Mouse (Mus musculus): ENCODE measurements around the gene Txnrd3.

The Txnrd3 gene

DNA sequence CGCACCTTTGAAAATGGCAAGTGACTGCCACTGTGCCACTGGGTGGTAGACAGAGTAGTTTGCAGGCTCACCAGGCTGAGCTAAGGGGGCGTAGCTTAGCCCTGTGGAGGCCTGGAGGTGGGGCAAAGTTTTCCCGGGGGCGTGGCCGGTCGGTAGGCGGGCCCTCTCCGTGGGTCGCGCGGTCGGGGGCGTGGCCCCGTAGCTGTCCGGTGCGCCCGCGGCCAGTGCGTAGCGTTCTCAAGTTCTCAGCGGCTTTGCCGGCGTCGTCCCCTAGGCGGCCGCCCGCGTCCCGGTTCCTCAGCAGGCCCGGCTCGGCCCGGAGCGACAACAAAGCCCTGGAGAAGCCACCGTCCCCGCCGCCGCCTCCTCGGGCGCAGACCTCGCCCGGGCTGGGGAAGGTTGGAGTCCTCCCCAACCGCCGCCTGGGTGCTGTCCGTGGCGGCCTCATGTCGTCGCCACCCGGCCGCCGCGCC lies at the start of gene Txnrd3:
Gene Txnrd3, plus strand, starts transcription at position 191 of the 473 bp plus-strand sequence.
- in situ Hi-C loops (cut with MboI, MseI): loop anchor here (5.0 kb wide), 1 partner anchor 282 kb away; the partner anchor contains the start of gene Plxna1

- in situ Hi-C loops (cut with MboI, MseI): no loop called here
Measured at GRCm38 (mm10) chr6:89595018-89595776, 48.6 kb upstream of the Txnrd3 start, which contains the start of gene Chchd6. Chchd6 (minus strand) TSS chr6:89595652.

- in situ Hi-C loops (cut with MboI, MseI): no loop called here
Measured at GRCm38 (mm10) chr6:89595777-89596146, 48.0 kb upstream of the Txnrd3 start.

- in situ Hi-C loops (cut with MboI, MseI): no loop called here
Measured at GRCm38 (mm10) chr6:89596510-89596909, 47.3 kb upstream of the Txnrd3 start.

- in situ Hi-C loops (cut with MboI, MseI): no loop called here
Measured at GRCm38 (mm10) chr6:89606096-89606495, 37.7 kb upstream of the Txnrd3 start.

GRCm38 (mm10) chr6:89607999-89608398 lies 35.8 kb upstream of the Txnrd3 start:
- in situ Hi-C loops (cut with MboI, MseI): no loop called here

DNA sequence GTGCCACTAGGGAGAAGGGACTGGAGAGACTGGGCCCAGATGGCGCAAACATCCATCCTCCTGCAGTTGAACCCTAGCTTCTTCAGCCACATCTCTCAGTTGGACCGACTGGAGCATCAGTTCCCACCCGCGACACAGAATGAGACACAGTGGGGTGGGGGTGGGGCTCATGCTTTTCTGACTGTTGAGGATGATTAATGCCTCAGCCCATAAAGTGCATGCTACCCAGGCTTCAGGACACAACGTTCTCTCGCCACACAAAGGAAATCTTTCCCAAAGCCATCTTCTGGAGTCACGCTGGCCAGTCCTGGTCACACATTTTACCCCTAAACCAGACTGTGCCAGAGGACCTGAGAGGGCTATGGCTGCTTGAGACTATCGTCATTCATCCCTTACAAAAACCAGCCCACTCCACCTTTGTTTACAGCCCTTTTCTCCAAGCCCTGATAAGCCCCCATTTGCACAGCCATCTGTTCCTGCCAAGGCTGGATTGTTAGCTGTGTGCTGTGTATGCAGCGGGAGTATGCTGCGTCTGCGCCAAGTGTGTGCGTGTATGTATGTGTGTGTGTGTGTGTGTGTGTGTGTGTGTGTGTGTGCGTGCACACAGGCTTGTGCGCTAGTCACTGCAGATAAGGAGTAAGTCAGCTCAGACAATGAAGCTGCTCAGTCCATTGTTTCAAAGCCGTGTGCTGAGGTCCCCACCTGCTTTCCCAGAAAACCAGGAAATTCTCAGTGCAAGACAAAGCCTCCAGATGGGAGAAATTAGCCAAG lies 30.3 kb upstream of the Txnrd3 start:
- in situ Hi-C loops (cut with MboI, MseI): no loop called here

- in situ Hi-C loops (cut with MboI, MseI): no loop called here
Measured at GRCm38 (mm10) chr6:89614107-89614471, 29.7 kb upstream of the Txnrd3 start.

- in situ Hi-C loops (cut with MboI, MseI): no loop called here
Measured at GRCm38 (mm10) chr6:89614596-89615372, 29.0 kb upstream of the Txnrd3 start.

DNA sequence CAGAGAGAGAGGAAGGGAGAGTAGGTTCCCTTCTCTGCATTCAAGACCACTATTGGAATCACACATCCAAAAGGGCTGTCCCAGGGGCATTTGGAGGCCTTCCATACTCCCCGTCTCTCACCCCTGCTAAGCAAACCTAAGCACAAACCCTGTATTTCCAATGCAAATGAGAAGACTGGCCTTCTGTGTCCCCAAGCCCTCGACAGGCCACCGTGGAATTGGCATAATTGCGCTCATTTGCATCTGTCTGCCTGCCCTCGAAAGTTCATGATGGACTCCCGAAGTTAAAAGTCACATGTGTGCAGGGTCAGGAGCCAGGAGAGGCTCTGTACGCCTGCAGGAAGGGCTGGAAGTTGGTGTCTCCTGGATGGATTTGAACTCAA lies 28.4 kb upstream of the Txnrd3 start:
- in situ Hi-C loops (cut with MboI, MseI): no loop called here

DNA sequence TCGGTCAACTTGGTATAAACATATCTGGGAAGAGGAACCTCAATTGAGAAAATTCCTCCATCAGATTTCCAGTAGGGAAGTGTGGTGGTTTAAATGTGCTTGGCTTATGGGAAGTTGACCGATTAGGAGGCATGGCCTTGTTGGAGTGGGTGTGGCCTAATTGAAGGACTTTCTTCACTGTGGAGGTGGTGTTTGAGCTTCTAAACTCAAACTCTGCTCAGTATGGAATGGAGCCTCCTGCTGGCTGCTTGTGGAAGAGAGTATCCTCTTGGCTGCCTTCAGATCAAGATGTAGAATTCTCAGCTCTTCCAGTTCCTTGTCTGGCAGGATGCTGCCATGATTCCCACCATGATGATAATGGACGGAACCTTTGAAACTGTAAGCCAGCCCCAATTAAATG lies 21.1 kb upstream of the Txnrd3 start:
- in situ Hi-C loops (cut with MboI, MseI): no loop called here

DNA sequence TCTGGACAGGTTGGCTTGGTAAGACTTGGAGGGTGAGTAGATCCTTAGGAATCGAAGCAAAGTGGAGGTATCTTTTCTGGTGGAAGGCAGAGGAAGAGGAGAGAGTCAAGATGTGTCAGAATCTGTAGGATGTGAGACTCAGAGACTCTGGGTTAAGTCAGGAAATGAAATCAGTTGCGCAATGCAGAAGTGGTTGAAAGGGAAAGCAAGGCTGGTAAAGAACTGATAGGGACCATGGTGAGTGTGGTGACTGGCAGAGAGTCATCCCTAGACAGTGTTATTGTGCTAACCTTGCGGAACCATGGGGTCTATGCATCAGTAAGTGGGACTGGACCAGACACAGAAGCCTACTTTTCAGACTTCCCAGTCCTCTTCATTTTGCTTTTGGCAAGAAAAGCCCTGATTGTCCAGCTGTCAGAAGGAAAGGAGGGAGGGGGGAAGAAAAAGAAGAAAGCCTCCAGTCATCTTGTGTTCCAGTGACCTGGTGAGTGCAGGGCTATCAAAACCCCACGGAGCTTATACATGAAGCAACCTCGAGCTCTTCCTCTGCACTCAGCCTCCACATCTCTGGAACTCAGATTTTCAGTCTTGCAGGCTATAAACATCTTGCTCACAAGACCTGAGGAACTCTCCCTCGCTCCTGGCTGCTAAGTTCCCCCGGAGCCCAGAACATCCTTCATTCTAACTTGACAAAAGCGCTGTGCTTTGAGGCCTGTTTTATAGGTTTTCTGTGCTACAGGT lies 15.6 kb upstream of the Txnrd3 start:
- in situ Hi-C loops (cut with MboI, MseI): no loop called here

GRCm38 (mm10) chr6:89631809-89632562 lies 11.8 kb upstream of the Txnrd3 start:
- in situ Hi-C loops (cut with MboI, MseI): loop anchor here (5.0 kb wide), 1 partner anchor 710 kb away; no protein-coding TSS in a partner anchor

- in situ Hi-C loops (cut with MboI, MseI): loop anchor here (5.0 kb wide), 1 partner anchor 711 kb away; no protein-coding TSS in a partner anchor
Measured at GRCm38 (mm10) chr6:89633115-89633514, 10.7 kb upstream of the Txnrd3 start.

- in situ Hi-C loops (cut with MboI, MseI): loop anchor here (5.0 kb wide), 1 partner anchor 712 kb away; no protein-coding TSS in a partner anchor
Measured at GRCm38 (mm10) chr6:89634400-89634799, 9.4 kb upstream of the Txnrd3 start.

GRCm38 (mm10) chr6:89637977-89638376 lies 5.8 kb upstream of the Txnrd3 start:
- in situ Hi-C loops (cut with MboI, MseI): no loop called here

DNA sequence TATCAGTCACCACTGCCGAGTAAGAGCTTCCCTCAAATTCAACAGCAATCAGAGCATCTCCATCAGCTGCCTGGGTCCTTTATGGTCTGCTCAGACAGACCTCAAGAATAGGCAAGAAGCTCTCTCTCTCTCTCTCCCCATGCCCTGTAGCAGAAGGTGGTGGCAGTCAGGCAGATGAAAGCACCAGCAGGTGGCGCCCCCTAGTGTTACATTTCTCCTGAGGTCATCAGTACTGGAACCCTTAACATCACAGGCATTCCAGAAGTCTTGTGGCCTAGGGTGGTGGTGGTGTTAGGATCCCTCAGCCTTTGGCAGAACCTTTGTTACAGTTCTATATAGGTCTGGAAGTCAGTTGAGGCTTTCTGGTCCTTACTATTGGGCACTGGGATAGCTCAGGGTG lies 4.8 kb upstream of the Txnrd3 start:
- in situ Hi-C loops (cut with MboI, MseI): no loop called here

- in situ Hi-C loops (cut with MboI, MseI): loop anchor here (5.0 kb wide), 1 partner anchor 282 kb away; the partner anchor contains the start of gene Plxna1
Measured at GRCm38 (mm10) chr6:89644271-89645075, 685 bp downstream of the Txnrd3 start.

DNA sequence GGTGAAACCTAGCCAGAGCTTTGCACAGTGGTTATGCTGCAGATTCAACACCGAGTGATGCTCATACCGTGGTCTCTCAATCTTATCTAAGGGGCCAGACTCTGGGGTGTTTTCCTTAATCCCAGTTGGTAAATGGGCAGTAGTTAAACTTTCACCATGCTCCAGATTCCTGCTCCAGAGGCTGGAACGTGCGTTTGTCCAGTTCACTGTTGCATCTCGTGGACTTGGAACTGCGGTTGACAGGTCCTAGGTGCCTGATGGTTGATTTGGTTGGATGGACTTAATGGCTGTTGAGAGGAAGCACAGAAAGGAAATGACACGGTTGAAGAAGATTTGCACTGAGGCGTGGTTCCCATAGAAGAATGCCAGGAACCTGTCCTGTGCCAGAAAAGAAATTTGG lies 6.1 kb downstream of the Txnrd3 start:
- in situ Hi-C loops (cut with MboI, MseI): no loop called here
